Mouse (Mus musculus) brain, embryonic 14.5 days (tissue): Measurements from ENCODE around the gene Gm28042.

Experiments used
- CTCF ChIP-seq: fragments of 200-500 bp; IDR thresholded peaks from 2 replicates; pipeline ENCODE4 v1.5.1; 2012; ENCODE audit warnings: inconsistent platforms, mild to moderate bottlenecking, moderate library complexity, borderline replicate concordance; ENCODE audit not compliant: insufficient read depth, insufficient read length; ENCODE audit errors: extremely low read depth
- POLR2A ChIP-seq: fragments of 200-500 bp; IDR thresholded peaks from 2 replicates; pipeline ENCODE4 v1.6.1; 2012; ENCODE audit warnings: mild to moderate bottlenecking, inconsistent platforms, borderline replicate concordance; ENCODE audit not compliant: poor library complexity, insufficient read depth, insufficient read length, severe bottlenecking; ENCODE audit errors: extremely low read depth

GRCm38 (mm10) chr2:119995391-119996281 lies 31.7 kb upstream of the Gm28042 start:
- TF ChIP-seq CTCF (no peak), POLR2A (no peak)
